Mouse (Mus musculus) MEL (cell line): Measurements from ENCODE around the gene Gadd45a.

Experiments
- CTCF ChIP-seq, 3 experiments: IDR thresholded peaks in 2 of 3; conservative IDR thresholded peaks in 1 of 3; 2 replicates each; pipeline ENCODE4 v1.5.1; 2011 to 2012; ENCODE audit warnings: low read length in 3 of 3, low read depth in 2 of 3, mild to moderate bottlenecking in 2 of 3, improper control_type of control experiment in 1 of 3, inconsistent platforms in 1 of 3, mixed read lengths in 1 of 3, moderate library complexity in 1 of 3; ENCODE audit not compliant: control insufficient read depth in 1 of 3, insufficient read depth in 1 of 3, poor library complexity in 1 of 3, severe bottlenecking in 1 of 3
- GATA1 ChIP-seq: IDR thresholded peaks from 2 replicates; pipeline ENCODE4 v1.6.1; 2011; ENCODE audit warnings: low read depth, low read length, improper control_type of control experiment
- POLR2A ChIP-seq, 2 experiments: IDR thresholded peaks; 2 replicates each; pipeline ENCODE4 v1.6.1; 2011 to 2012; ENCODE audit warnings: low read length in 2 of 2, mild to moderate bottlenecking in 2 of 2, control low read depth in 1 of 2, improper control_type of control experiment in 1 of 2, low read depth in 1 of 2, moderate library complexity in 1 of 2; ENCODE audit not compliant: control insufficient read depth in 1 of 2, insufficient read depth in 1 of 2, poor library complexity in 1 of 2
- POLR2AphosphoS2 ChIP-seq: IDR thresholded peaks from 2 replicates; pipeline ENCODE4 v1.6.1; 2011; ENCODE audit warnings: low read length, improper control_type of control experiment
- TCF12 ChIP-seq: IDR thresholded peaks from 2 replicates; pipeline ENCODE4 v1.6.1; 2014; ENCODE audit warnings: low read depth, mild to moderate bottlenecking, inconsistent platforms, low read length, improper control_type of control experiment, moderate library complexity

DNA sequence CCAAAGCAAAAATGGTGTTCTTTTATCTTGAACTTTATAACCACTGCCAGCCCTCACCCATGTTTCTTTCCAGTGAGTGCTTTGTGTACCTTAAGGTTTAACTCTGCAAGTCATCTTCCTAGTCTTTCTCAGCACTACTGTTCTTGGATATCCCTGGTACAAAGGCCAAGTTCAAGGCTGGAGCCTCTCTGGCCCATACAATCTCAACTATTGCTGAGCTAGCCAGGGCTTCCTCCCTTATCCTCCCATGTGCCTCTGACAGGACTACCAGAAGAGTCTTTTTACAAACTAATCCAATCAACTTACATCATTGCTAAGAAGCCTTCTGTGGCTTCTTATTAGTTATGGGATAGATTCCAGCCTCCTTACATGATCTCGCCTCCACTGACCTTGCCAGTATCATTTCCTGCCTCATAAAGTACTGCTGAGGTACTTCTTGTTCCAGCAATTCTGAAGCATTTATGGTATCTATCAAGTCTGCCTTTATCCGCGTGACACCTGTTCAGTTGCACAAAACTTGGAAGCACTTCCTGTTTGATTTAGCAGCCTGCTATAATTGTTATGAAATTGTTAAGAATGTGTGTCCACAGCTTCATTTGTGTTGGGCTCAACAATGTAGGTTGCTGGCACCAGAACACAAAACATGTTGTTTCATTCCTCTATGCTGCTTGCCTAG is 19.8 kb upstream of the Gadd45a start:
- TF ChIP-seq CTCF (IDR thresholded peaks at IDR 0.05 in 2 of 3, conservative IDR thresholded peaks at IDR 0.05 in 1 of 3; ENCODE audit: control insufficient read depth in 1 of 3, insufficient read depth in 1 of 3, low read depth in 2 of 3, low read length in 3 of 3, poor library complexity in 1 of 3, severe bottlenecking in 1 of 3) (no peak), GATA1 (peak; percentile 46; the same call in 1 of the 2 replicates), POLR2A (IDR thresholded peaks at IDR 0.05; ENCODE audit: control insufficient read depth in 1 of 2, insufficient read depth in 1 of 2, low read depth in 1 of 2, low read length in 2 of 2, poor library complexity in 1 of 2) (no peak), POLR2AphosphoS2 (no peak), TCF12 (peak; percentile 23; the same call in 1 of the 2 replicates)
